Mouse (Mus musculus) liver, embryonic 14.5 days (tissue): Measurements from ENCODE around the gene Pla2g1b. TPM values are rescaled to one million over a fixed set of nuclear protein-coding genes. Genes with fewer than 3 reads are reported as not detected.

Source experiments
- ATAC-seq: fragments of 200-750 bp; cut with Nextera tagmentation; 2 replicates; pipeline ENCODE4 v1.8.0; 2017; ENCODE audit warnings: moderate number of reproducible peaks, mild to moderate bottlenecking, moderate library complexity; ENCODE audit not compliant: insufficient read depth
- DNase-seq, 3 experiments: peaks; one replicate each; pipeline ENCODE4 v3.0.0-alpha.2; 2012 to 2013; ENCODE audit warnings: low read depth in 3 of 3, low spot score in 3 of 3
- H3K27ac ChIP-seq: fragments of 300-500 bp; sonication (generic); 2 replicates; pipeline ENCODE4 v1.5.1; 2014; ENCODE audit warnings: moderate library complexity, mild to moderate bottlenecking, control low read depth, inconsistent platforms
- H3K27me3 ChIP-seq: fragments of 300-500 bp; sonication (generic); 2 replicates; pipeline ENCODE4 v1.6.1; 2014; ENCODE audit warnings: mild to moderate bottlenecking, low read length, moderate library complexity; ENCODE audit not compliant: control insufficient read depth, insufficient read depth
- H3K36me3 ChIP-seq: fragments of 300-500 bp; sonication (generic); replicated peaks from 2 replicates; pipeline ENCODE4 v1.6.1; 2014; ENCODE audit warnings: low read depth; ENCODE audit not compliant: control insufficient read depth, insufficient read depth
- H3K4me1 ChIP-seq, 2 experiments: fragments of 200-500 bp in 1 of 2; fragments of 300-500 bp in 1 of 2; sonication (generic) in 1 of 2; replicated peaks; 2 replicates each; pipeline ENCODE4 v1.6.1; 2012 to 2014; ENCODE audit warnings: antibody characterized with exemption in 1 of 2, inconsistent platforms in 1 of 2, low read length in 1 of 2; ENCODE audit not compliant: control insufficient read depth in 2 of 2, insufficient read depth in 2 of 2
- H3K4me2 ChIP-seq: fragments of 300-500 bp; sonication (generic); 2 replicates; pipeline ENCODE4 v1.6.1; 2014; ENCODE audit warnings: low read depth, mild to moderate bottlenecking, control low read depth, moderate library complexity
- H3K4me3 ChIP-seq, 2 experiments: fragments of 200-500 bp in 1 of 2; fragments of 300-500 bp in 1 of 2; sonication (generic) in 1 of 2; 2 replicates each; pipeline ENCODE4 v1.5.1; 2012 to 2014; ENCODE audit warnings: low read depth in 2 of 2, low read length in 2 of 2, mild to moderate bottlenecking in 2 of 2, control low read depth in 1 of 2, inconsistent platforms in 1 of 2, moderate library complexity in 1 of 2; ENCODE audit not compliant: insufficient read depth in 1 of 2
- H3K9ac ChIP-seq: fragments of 300-500 bp; sonication (generic); replicated peaks from 2 replicates; pipeline ENCODE4 v1.6.1; 2014; ENCODE audit warnings: mild to moderate bottlenecking, control low read depth, moderate library complexity
- H3K9me3 ChIP-seq: fragments of 300-500 bp; sonication (generic); 2 replicates; pipeline ENCODE4 v1.6.1; 2016; ENCODE audit warnings: low read length, mixed read lengths; ENCODE audit not compliant: control insufficient read depth
- CTCF ChIP-seq: IDR thresholded peaks from 2 replicates; pipeline ENCODE4 v1.5.1; 2016; ENCODE audit warnings: antibody characterized with exemption, low read depth, control low read depth
- EP300 ChIP-seq: IDR thresholded peaks from 2 replicates; pipeline ENCODE4 v1.6.1; 2016; ENCODE audit warnings: antibody characterized with exemption, low read depth
- WGBS: fragments of 180-500 bp; shearing (Covaris S2); extraction: QIAGEN DNeasy Blood & Tissue Kit; methylation state at CpG from one replicate; pipeline ENCODE4 v1.1.7; 2014; ENCODE audit not compliant: insufficient replicate concordance; 5-methylcytosine and 5-hydroxymethylcytosine counted together
- polyA plus RNA-seq, 2 experiments: library from polyadenylated mRNA; depleted of rRNA in 1 of 2; stranded (reverse) in 1 of 2; unstranded in 1 of 2; fragments of >200 nt; fragmentation: Nextera tagmentation in 1 of 2; extraction: Ambion mirVana in 1 of 2; gene quantifications; 2 replicates each; pipeline versions ENCODE4 v1.2.1 to v1.2.3; 2012 to 2014

Pla2g1b gene
- polyA plus RNA-seq, 2 experiments: not detected

DNA sequence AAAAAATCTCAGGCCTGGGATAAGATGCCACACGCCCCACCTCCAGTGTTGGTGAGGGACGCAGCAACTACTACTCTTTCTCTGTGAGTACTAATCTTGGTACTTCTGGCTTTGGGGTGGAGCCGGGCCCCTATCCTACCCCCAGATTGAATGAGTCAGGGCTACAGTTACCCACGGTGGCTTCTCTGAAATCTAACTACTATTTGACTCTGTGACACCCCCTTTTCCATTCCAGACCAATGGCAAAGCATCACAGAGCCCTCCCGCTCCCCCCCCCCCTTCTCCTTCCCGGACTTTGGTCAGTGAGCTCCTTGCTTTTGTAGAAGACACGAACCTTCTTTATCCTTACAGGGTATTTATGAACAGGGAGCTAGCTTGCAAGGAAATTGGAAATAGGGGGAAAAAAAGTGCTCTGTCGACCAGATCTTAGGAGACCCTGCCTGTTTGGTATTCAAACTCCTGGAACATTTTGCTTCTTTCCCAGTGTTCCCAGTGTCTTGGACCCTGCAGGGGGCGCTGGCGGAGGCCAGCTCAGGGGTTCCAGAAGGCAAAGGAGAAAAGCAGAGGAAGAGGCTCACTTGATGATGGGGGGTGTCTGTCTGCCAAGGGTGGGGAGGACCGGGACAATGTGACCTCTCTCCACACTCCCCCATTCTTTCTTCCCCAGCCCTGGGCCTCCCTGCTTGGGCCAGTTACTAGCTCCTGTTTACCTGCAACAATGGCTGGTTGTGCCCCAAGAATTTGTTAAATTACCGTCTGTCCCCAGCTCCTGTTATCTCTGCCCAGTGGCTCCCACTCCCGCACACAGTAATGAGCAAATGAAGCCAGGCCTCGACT, 34.8 kb upstream of the Pla2g1b start:
- Histone ChIP-seq H3K27ac (no peak overlapping the region), H3K36me3 (no peaks in the 10 kb centered on the region), H3K4me3 (no peak overlapping the region), H3K4me1 (no peaks in the 10 kb centered on the region), H3K9me3 (no peaks in the 10 kb centered on the region), H3K4me2 (no peak overlapping the region; the same call in 1 of the 2 replicates), H3K27me3 (peaks cover 62% of the 10 kb centered on the region), H3K9ac (no peak overlapping the region)
- WGBS: 10% methylated on average over 14 of the region's 14 CpGs
- DNase-seq (no peak), ATAC-seq (no peak)
- TF ChIP-seq EP300 (no peak), CTCF (peak; percentile 14; the same call in 1 of the 2 replicates)

DNA sequence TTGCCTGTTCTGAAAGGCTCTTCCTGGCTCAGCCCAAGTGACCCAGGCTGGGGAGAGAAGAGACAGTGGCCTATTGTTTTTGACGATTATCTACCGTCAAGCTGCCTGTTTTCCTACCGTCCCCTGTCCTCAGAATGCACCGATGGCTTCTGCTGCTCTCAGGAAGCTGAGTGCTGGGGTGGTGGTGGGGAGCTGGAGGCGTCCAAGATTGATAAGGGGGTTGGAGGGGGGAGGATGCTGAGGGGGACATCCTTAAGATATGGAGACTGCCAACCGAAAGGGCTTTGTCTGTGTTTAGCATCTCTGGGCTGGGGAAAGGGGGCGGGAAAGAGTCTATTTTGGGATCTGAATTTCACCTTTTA, 34.2 kb upstream of the Pla2g1b start:
- TF ChIP-seq CTCF (no peak), EP300 (no peak)
- ATAC-seq (no peak), DNase-seq (no peak)
- H3K4me3 ChIP-seq: no peak overlapping the region
- H3K27ac ChIP-seq: no peak overlapping the region
- WGBS: 16% methylated on average over 7 of the region's 7 CpGs
- H3K4me1 ChIP-seq: no peaks in the 10 kb centered on the region
- H3K4me2 ChIP-seq: no peak overlapping the region
- no peaks in the 10 kb centered on the region for H3K36me3 ChIP-seq
- H3K27me3 ChIP-seq: peaks cover 67% of the 10 kb centered on the region
- no peak overlapping the region for H3K9ac ChIP-seq
- H3K9me3 ChIP-seq: no peaks in the 10 kb centered on the region

DNA sequence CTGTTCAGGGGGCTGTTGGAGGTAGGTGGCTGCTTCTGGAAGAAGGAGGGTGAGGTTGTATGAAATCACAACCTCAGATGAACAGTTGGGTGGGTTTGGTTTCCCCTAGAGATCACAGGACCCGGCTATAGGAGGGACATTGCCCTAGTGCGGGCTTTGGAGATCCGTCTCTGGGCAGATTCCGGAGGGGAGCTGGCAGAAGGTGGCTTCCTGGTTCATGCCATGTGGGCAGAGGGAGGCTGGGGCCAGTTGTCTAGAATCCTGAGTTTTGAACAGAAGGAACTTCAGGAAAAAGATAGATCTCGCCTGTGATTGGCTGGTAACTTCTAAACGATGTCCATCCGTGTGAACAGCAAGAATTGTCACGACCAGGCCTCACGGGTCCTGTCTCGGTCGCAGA, 33.7 kb upstream of the Pla2g1b start:
- Histone ChIP-seq H3K4me3 (no peak overlapping the region), H3K4me1 (no peaks in the 10 kb centered on the region), H3K9me3 (no peaks in the 10 kb centered on the region), H3K27ac (no peak overlapping the region), H3K9ac (no peak overlapping the region), H3K27me3 (peaks cover 65% of the 10 kb centered on the region), H3K36me3 (no peaks in the 10 kb centered on the region), H3K4me2 (no peak overlapping the region)
- ATAC-seq (no peak), DNase-seq (no peak)
- TF ChIP-seq EP300 (no peak), CTCF (no peak)
- whole genome bisulfite sequencing: 64% methylated on average over 11 of the region's 11 CpGs

DNA sequence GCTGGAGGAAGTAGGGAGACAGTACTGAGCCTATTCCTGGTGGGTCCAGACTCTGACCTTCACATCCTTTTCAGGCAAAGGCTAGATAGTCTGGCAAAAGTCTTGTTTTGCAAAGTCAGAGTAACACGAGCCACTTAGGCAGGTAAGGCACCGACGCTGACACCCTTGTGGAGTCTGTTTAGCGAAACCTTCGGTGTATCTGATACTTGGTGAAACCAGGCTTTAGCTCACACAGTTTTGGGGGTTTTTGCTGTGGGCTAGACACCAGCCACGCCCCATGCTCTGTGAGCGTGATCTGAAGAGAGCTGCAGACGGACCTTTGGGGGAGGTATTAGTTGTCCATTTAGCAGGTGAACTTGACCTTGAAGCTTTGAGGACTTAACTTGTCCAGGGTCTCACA, 32.9 kb upstream of the Pla2g1b start:
- peaks cover 61% of the 10 kb centered on the region for H3K27me3 ChIP-seq
- H3K4me2 ChIP-seq: no peak overlapping the region
- H3K36me3 ChIP-seq: no peaks in the 10 kb centered on the region
- TF ChIP-seq CTCF (no peak), EP300 (no peak)
- no peak overlapping the region for H3K4me3 ChIP-seq
- no peaks in the 10 kb centered on the region for H3K4me1 ChIP-seq
- WGBS: 64% methylated on average over 8 of the region's 8 CpGs
- no peak overlapping the region for H3K27ac ChIP-seq
- H3K9ac ChIP-seq: no peak overlapping the region
- DNase-seq: no peak
- no peak for ATAC-seq
- no peaks in the 10 kb centered on the region for H3K9me3 ChIP-seq

DNA sequence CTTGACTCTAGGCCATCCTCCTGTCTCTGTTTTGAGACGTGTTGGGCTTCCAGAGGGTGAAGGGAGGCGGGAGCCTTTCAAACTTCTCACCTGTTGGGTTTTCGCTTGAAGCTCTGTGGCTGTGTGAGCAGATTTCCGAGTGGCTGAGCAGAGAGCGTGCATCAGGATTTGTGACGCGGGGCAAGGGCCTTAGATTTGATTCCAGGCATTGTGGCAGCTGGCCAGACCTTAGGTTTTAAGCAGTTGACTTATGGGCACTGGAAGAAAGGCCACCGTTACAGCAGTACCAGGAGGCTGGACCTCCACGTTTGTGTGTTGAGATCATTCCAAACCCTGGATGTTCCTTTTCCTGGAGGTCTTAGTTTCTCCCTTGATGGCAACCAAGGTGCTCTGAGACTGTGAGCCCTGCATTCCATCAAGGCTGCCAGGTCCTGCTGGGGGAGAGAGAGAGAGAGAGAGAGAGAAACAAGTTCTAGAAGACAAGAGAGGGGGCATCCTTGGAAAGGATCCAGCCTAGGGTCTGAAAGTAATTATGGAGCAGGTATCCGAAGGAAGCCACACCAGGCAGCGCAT, 31.7 kb upstream of the Pla2g1b start:
- no peak overlapping the region for H3K27ac ChIP-seq
- no peak overlapping the region for H3K4me3 ChIP-seq
- no peak for DNase-seq
- H3K4me1 ChIP-seq: no peaks in the 10 kb centered on the region
- H3K27me3 ChIP-seq: peaks cover 49% of the 10 kb centered on the region
- no peak for TF ChIP-seq EP300
- no peaks in the 10 kb centered on the region for H3K9me3 ChIP-seq
- no peaks in the 10 kb centered on the region for H3K36me3 ChIP-seq
- H3K4me2 ChIP-seq: no peak overlapping the region
- ATAC-seq: no peak
- H3K9ac ChIP-seq: no peak overlapping the region
- WGBS: 57% methylated on average over 11 of the region's 11 CpGs
